Mouse (Mus musculus): ENCODE measurements around the gene Phf14.

DNA sequence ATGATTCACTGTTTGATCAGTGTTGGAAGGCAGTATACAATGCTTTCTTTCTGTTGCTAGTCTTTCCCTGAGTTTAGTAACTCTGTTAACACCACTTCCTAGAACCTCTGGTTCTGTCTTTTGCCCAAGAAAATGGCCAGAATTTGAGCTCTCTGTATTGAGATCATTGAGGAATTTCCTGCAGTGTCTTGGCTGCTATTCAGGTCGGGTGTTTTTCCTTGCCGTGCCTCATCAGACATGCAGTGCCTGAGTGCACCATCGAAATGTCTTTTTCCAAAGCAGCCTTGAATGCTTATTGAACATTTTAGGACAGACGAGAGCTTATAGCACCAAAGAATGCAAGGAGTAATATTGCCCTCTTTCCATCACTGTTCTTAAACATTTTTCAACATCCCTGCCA, 127.0 kb downstream of the Phf14 start:
- TF ChIP-seq EP300 (IDR thresholded peaks at IDR 0.05; ENCODE audit: low read depth) (no peak), CTCF (IDR thresholded peaks at IDR 0.05; ENCODE audit: low read depth) (no peak)

All from liver, postnatal 0 days (tissue).